Mouse (Mus musculus) inflammation-experienced regulatory T-cells, adult 6 months (primary cell): ENCODE measurements around the gene Fntb. TPM values are rescaled to one million over a fixed set of nuclear protein-coding genes. Genes with fewer than 3 reads are reported as not detected.

Source experiments
- ATAC-seq: one replicate; pipeline ENCODE4 v1.8.0; 2017
- polyA plus RNA-seq, 3 experiments: library from polyadenylated mRNA; unstranded; fragments of 100-300 nt; shearing (Covaris generic); gene quantifications; one replicate each; pipeline ENCODE4 v1.2.1; 2017

Gene Fntb
- polyA plus RNA-seq, 3 experiments from 2014 or later, result 10.6 to 28.4 (median 16.2) TPM

- no peak for ATAC-seq
Observed at GRCm38 (mm10) chr12:76924904-76925604, 159.7 kb downstream of the Fntb start.

GRCm38 (mm10) chr12:76926338-76926945 is 161.1 kb downstream of the Fntb start:
- ATAC-seq, result no peak

GRCm38 (mm10) chr12:76927012-76927411 is 161.6 kb downstream of the Fntb start:
- ATAC-seq, result no peak

- no peak for ATAC-seq
Observed at GRCm38 (mm10) chr12:76927539-76927938, 162.2 kb downstream of the Fntb start.

GRCm38 (mm10) chr12:76930177-76930576 is 164.8 kb downstream of the Fntb start:
- no peak for ATAC-seq

GRCm38 (mm10) chr12:76931739-76932687 is 166.6 kb downstream of the Fntb start:
- ATAC-seq, result no peak

- peak; percentile 17 for ATAC-seq
Observed at GRCm38 (mm10) chr12:76932688-76933060, 167.3 kb downstream of the Fntb start.

GRCm38 (mm10) chr12:76934438-76934837 is 169.0 kb downstream of the Fntb start:
- no peak for ATAC-seq

- ATAC-seq, result no peak
Observed at GRCm38 (mm10) chr12:76936211-76936610, 170.8 kb downstream of the Fntb start.

GRCm38 (mm10) chr12:76938013-76938412 is 172.6 kb downstream of the Fntb start:
- ATAC-seq, result no peak

GRCm38 (mm10) chr12:76941524-76941923 is 176.1 kb downstream of the Fntb start:
- no peak for ATAC-seq

- no peak for ATAC-seq
Observed at GRCm38 (mm10) chr12:76942476-76942875, 177.1 kb downstream of the Fntb start.

GRCm38 (mm10) chr12:76943046-76943445 is 177.7 kb downstream of the Fntb start:
- no peak for ATAC-seq

GRCm38 (mm10) chr12:76943466-76943865 is 178.1 kb downstream of the Fntb start:
- no peak for ATAC-seq

GRCm38 (mm10) chr12:76947487-76947886 is 182.1 kb downstream of the Fntb start:
- no peak for ATAC-seq

GRCm38 (mm10) chr12:76948185-76948584 is 182.8 kb downstream of the Fntb start:
- ATAC-seq, result no peak

- no peak for ATAC-seq
Observed at GRCm38 (mm10) chr12:76948781-76949180, 183.4 kb downstream of the Fntb start.

GRCm38 (mm10) chr12:76950330-76950729 is 184.9 kb downstream of the Fntb start:
- ATAC-seq, result peak; percentile 49

GRCm38 (mm10) chr12:76953750-76954363 is 188.5 kb downstream of the Fntb start:
- no peak for ATAC-seq

- no peak for ATAC-seq
Observed at GRCm38 (mm10) chr12:76954698-76955423, 189.5 kb downstream of the Fntb start.

- ATAC-seq, result peak; percentile 58
Observed at GRCm38 (mm10) chr12:76957688-76958087, 192.3 kb downstream of the Fntb start.
